Mouse (Mus musculus) embryonic facial prominence, embryonic 10.5 days (tissue): ENCODE results near the gene Tnfrsf13c. TPM values are rescaled to one million over a fixed set of nuclear protein-coding genes. Genes with fewer than 3 reads are reported as not detected.
A peak's percentile ranks its signal among the peaks of the same experiment; 100 is the strongest.

Source experiments
- DNase-seq: peaks from one replicate; pipeline ENCODE4 v3.0.0-alpha.2; 2017; ENCODE audit warnings: low spot score
- H3K27ac ChIP-seq: fragments of 300-500 bp; sonication (generic); replicated peaks from 2 replicates; pipeline ENCODE4 v1.5.1; 2016; ENCODE audit warnings: mild to moderate bottlenecking
- H3K27me3 ChIP-seq: fragments of 300-500 bp; sonication (generic); replicated peaks from 2 replicates; pipeline ENCODE4 v1.6.1; 2016; ENCODE audit warnings: low read depth, mild to moderate bottlenecking; ENCODE audit not compliant: poor library complexity, severe bottlenecking
- H3K36me3 ChIP-seq: fragments of 300-500 bp; sonication (generic); replicated peaks from 2 replicates; pipeline ENCODE4 v1.6.1; 2016; ENCODE audit warnings: mild to moderate bottlenecking, moderate library complexity
- H3K4me1 ChIP-seq: fragments of 300-500 bp; sonication (generic); 2 replicates; pipeline ENCODE4 v1.6.1; 2016
- H3K4me3 ChIP-seq: fragments of 300-500 bp; sonication (generic); 2 replicates; pipeline ENCODE4 v1.5.1; 2016; ENCODE audit warnings: mild to moderate bottlenecking, moderate library complexity
- H3K9me3 ChIP-seq: fragments of 300-500 bp; sonication (generic); 2 replicates; pipeline ENCODE4 v1.6.1; 2016; ENCODE audit warnings: mild to moderate bottlenecking
- WGBS: fragments of 180-500 bp; shearing (Covaris S2); methylation state at CpG from one replicate; pipeline ENCODE4 v1.1.7; 2016; 5-methylcytosine and 5-hydroxymethylcytosine counted together
- polyA plus RNA-seq: library from polyadenylated mRNA; unstranded; fragments of >200 nt; fragmentation: Nextera tagmentation; extraction: Ambion mirVana; gene quantifications from 2 replicates; pipeline ENCODE4 v1.2.1, GENCODE M21; 2016

The Tnfrsf13c gene
- polyA plus RNA-seq, 1 experiment from 2014 or later = 0.75 TPM

DNA sequence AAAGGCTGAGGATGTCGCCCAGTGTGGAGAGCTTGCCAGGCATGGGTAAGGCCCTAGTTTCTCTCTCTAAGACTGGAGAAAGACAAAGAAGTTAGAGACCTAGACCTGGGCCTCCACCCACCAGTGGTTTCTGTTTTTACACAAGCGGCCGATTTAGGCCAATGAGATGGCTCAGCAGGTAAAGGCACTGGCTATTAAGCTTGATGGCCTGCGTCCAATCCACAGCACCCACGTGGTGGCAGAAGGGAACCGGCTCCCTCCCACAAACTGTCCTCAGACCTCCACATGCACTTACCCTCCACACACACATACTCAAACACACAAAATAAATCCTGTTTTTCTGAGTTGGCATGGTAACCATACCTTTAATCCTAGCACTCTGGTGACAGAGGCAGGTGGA, 22.1 kb downstream of the Tnfrsf13c start:
- Histone ChIP-seq H3K27me3 (peaks cover 26% of the 10 kb centered on the region), H3K4me1 (peaks cover 22% of the 10 kb centered on the region), H3K4me3 (no peak overlapping the region), H3K36me3 (peaks cover 99% of the 10 kb centered on the region), H3K27ac (no peak overlapping the region), H3K9me3 (no peaks in the 10 kb centered on the region)
- WGBS = 93% methylated on average over 6 of the region's 6 CpGs
- no peak for DNase-seq

DNA sequence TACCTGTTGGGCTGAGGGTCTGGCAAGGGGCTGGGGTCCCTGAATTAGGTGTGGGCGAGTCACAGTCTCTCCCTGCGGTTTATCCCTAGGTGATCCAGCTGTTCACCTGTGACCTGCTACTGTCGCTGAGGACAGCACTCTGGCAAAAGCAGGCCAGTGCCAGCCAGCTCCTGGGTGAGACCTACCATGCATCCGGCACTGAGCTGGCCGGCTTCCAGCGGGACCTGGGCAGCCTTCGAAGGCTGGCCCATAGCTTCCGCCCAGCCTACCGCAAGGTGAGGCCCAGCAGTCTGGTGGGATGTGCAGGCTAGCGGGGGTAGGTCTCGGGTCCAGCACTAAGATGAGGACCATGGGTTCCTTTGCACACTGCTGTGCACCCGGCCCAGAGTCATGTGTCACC, 24.6 kb downstream of the Tnfrsf13c start:
- Histone ChIP-seq H3K27ac (no peak overlapping the region), H3K4me1 (peaks cover 8% of the 10 kb centered on the region), H3K36me3 (peaks cover 100% of the 10 kb centered on the region), H3K4me3 (no peak overlapping the region), H3K9me3 (no peaks in the 10 kb centered on the region), H3K27me3 (peaks cover under 1% of the 10 kb centered on the region)
- no peak for DNase-seq
- whole genome bisulfite sequencing = 92% methylated on average over 12 of the region's 12 CpGs

DNA sequence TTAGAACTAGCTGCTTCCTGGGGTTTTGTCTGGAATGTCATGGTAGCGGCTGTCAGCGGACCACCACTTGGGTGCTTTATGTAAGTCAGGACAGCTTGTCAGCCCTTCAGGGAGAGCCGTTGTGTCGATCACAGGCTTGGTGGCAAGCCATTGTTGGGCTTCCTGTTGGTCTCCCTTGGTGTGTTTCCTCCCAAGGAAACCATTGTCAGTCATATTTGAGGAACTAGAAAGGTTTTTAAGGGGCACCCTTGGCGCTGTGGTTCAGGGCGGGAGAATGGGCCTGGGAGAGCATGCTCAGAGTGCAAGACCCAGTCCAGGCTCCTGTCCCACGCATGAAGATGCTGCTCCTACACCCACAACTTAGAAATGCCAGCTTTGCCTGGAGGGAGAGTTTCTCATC, 25.8 kb downstream of the Tnfrsf13c start:
- no peaks in the 10 kb centered on the region for H3K27me3 ChIP-seq
- no peak overlapping the region for H3K4me3 ChIP-seq
- no peak for DNase-seq
- H3K36me3 ChIP-seq = peaks cover 100% of the 10 kb centered on the region
- WGBS = 92% methylated on average over 7 of the region's 7 CpGs
- no peaks in the 10 kb centered on the region for H3K4me1 ChIP-seq
- H3K9me3 ChIP-seq = no peaks in the 10 kb centered on the region
- H3K27ac ChIP-seq = no peak overlapping the region

- H3K27ac ChIP-seq = no peak overlapping the region
- no peaks in the 10 kb centered on the region for H3K9me3 ChIP-seq
- WGBS = 95% methylated on average over 11 of the region's 11 CpGs
- H3K27me3 ChIP-seq = no peaks in the 10 kb centered on the region
- DNase-seq = no peak
- no peak overlapping the region for H3K4me3 ChIP-seq
- H3K4me1 ChIP-seq = no peaks in the 10 kb centered on the region
- peaks cover 100% of the 10 kb centered on the region for H3K36me3 ChIP-seq
These were observed 26.2 kb downstream of the Tnfrsf13c start for GRCm38 (mm10) chr15:82197937-82198336.

GRCm38 (mm10) chr15:82197246-82197750, 26.9 kb downstream of the Tnfrsf13c start:
- no peaks in the 10 kb centered on the region for H3K9me3 ChIP-seq
- H3K4me3 ChIP-seq = no peak overlapping the region
- no peak for DNase-seq
- no peak overlapping the region for H3K27ac ChIP-seq
- H3K4me1 ChIP-seq = no peaks in the 10 kb centered on the region
- H3K27me3 ChIP-seq = no peaks in the 10 kb centered on the region
- peaks cover 100% of the 10 kb centered on the region for H3K36me3 ChIP-seq
- 95% methylated on average over 10 of the region's 10 CpGs for WGBS

DNA sequence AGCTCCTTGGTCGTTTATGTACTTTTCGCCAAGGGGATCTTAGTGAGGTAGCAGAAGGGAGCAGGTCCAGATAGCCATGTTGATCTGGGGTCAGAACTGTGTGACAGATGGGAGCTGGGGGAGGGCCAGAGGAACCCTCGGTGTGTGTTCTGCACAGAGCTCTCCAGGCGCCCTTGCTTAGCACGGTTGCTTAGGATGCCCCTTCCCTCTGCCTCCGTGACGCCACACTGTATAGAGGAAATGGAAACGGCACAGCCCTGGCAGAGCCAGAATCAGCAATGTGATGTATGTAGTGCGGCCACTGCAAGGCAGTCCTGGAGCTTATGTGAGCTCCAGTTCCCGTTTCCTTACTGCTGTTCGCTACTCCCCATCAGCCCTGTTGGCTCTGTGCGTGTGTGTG, 27.9 kb downstream of the Tnfrsf13c start:
- Histone ChIP-seq H3K4me1 (no peaks in the 10 kb centered on the region), H3K36me3 (peaks cover 100% of the 10 kb centered on the region), H3K9me3 (no peaks in the 10 kb centered on the region), H3K27ac (no peak overlapping the region), H3K4me3 (no peak overlapping the region), H3K27me3 (no peaks in the 10 kb centered on the region)
- 90% methylated on average over 12 of the region's 12 CpGs for WGBS
- DNase-seq = no peak

GRCm38 (mm10) chr15:82192617-82193016, 31.6 kb downstream of the Tnfrsf13c start:
- H3K27me3 ChIP-seq = no peaks in the 10 kb centered on the region
- H3K27ac ChIP-seq = no peak overlapping the region
- no peaks in the 10 kb centered on the region for H3K9me3 ChIP-seq
- H3K4me1 ChIP-seq = no peaks in the 10 kb centered on the region
- WGBS = 71% methylated on average over 8 of the region's 8 CpGs
- H3K36me3 ChIP-seq = peaks cover 100% of the 10 kb centered on the region
- H3K4me3 ChIP-seq = no peak overlapping the region
- DNase-seq = no peak

GRCm38 (mm10) chr15:82188481-82189240, 35.5 kb downstream of the Tnfrsf13c start:
- Histone ChIP-seq H3K27me3 (no peaks in the 10 kb centered on the region), H3K27ac (no peak overlapping the region), H3K4me1 (no peaks in the 10 kb centered on the region), H3K9me3 (no peaks in the 10 kb centered on the region), H3K36me3 (peaks cover 100% of the 10 kb centered on the region), H3K4me3 (no peak overlapping the region)
- DNase-seq = peak; percentile 42
- WGBS = 96% methylated on average over 10 of the region's 10 CpGs

GRCm38 (mm10) chr15:82187924-82188323, 36.2 kb downstream of the Tnfrsf13c start:
- Histone ChIP-seq H3K27me3 (no peaks in the 10 kb centered on the region), H3K4me1 (no peaks in the 10 kb centered on the region), H3K4me3 (no peak overlapping the region), H3K36me3 (peaks cover 100% of the 10 kb centered on the region), H3K9me3 (no peaks in the 10 kb centered on the region), H3K27ac (no peak overlapping the region)
- WGBS = 94% methylated on average over 1 of the region's 1 CpGs
- DNase-seq = no peak

- WGBS = 87% methylated on average over 4 of the region's 4 CpGs
- Histone ChIP-seq H3K4me3 (no peak overlapping the region), H3K36me3 (peaks cover 100% of the 10 kb centered on the region), H3K9me3 (peaks cover 1% of the 10 kb centered on the region), H3K27ac (no peak overlapping the region), H3K4me1 (no peaks in the 10 kb centered on the region), H3K27me3 (no peaks in the 10 kb centered on the region)
- no peak for DNase-seq
These were observed 36.8 kb downstream of the Tnfrsf13c start for GRCm38 (mm10) chr15:82187401-82187800.

GRCm38 (mm10) chr15:82186931-82187330, 37.2 kb downstream of the Tnfrsf13c start:
- Histone ChIP-seq H3K9me3 (peaks cover 6% of the 10 kb centered on the region), H3K4me1 (no peaks in the 10 kb centered on the region), H3K27ac (no peak overlapping the region), H3K4me3 (no peak overlapping the region), H3K36me3 (peaks cover 100% of the 10 kb centered on the region), H3K27me3 (no peaks in the 10 kb centered on the region)
- no peak for DNase-seq
- WGBS = 92% methylated on average over 5 of the region's 5 CpGs

GRCm38 (mm10) chr15:82186131-82186530, 38.0 kb downstream of the Tnfrsf13c start:
- Histone ChIP-seq H3K4me1 (no peaks in the 10 kb centered on the region), H3K36me3 (peaks cover 100% of the 10 kb centered on the region), H3K4me3 (no peak overlapping the region), H3K9me3 (peaks cover 10% of the 10 kb centered on the region), H3K27me3 (no peaks in the 10 kb centered on the region), H3K27ac (no peak overlapping the region)
- WGBS = 85% methylated on average over 14 of the region's 14 CpGs
- DNase-seq = no peak

DNA sequence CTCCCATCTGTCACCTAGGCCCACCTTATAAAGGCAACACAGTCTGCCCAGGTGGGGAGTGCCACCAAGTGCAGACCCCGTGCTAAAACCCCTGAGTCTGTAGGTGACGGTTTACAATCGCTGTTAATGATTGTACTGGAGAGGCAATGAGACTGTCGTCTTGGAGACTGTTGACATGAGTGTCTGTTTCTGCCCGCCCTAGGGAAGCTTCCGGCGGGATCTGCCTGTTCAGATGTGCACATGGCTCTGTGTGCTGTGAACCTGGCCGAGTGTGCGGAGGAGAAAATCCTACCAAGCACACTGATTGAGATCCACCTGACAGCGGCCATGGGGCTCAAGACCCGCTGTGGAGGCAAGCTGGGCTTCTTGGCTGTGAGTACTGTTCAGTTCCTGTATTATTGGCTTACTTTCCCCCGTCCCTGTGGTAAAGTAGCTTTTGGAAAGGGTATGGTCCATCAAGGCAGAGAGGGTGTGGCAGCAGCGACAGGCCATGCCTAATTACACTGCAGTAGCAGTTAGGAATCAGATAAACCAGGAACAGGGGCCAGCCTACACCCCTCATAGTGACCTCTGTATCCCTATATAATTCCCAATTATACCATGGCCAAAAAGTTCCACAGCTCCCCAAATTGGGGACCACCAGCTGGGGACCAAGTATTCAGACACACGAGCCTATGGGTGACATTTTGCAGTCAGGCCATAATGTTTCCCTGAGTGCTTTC, 38.9 kb downstream of the Tnfrsf13c start:
- Histone ChIP-seq H3K27ac (peak overlapping the region; percentile 3; the same call in 1 of the 2 replicates), H3K36me3 (peaks cover 100% of the 10 kb centered on the region), H3K4me1 (no peaks in the 10 kb centered on the region), H3K4me3 (no peak overlapping the region), H3K27me3 (no peaks in the 10 kb centered on the region), H3K9me3 (peaks cover 10% of the 10 kb centered on the region)
- WGBS = 92% methylated on average over 14 of the region's 14 CpGs
- DNase-seq = no peak
